27 mouse cellular contexts compared by ENCODE assay signal in genomic region chr1:87910428-87910827, GRCm38 (mm10). TPM values are rescaled to one million over a fixed set of nuclear protein-coding genes. Genes with fewer than 3 reads are reported as not detected.
A peak's percentile ranks its signal among the peaks of the same experiment; 100 is the strongest.
DNase-seq lines count a peak whose midpoint lies in the region; ATAC-seq and TF ChIP-seq lines count a peak whose summit lies in the region.
"Had no signal": no experiment of that assay in that cellular context is flagged by ENCODE, and none has a peak within 500 bp of the region (broad histone marks: within the 10 kb centered on the region; RNA-seq: fewer than 3 reads in every experiment).

No protein-coding gene starts in this region.

- no peak overlapping the region for H3K9ac ChIP-seq in intestine, embryonic 15.5 days
- H3K9ac ChIP-seq in stomach, postnatal 0 days (ENCODE audit: low read length): no peak overlapping the region
- H3K9ac ChIP-seq: embryonic facial prominence, embryonic 12.5 days; embryonic facial prominence, embryonic 15.5 days; forebrain, postnatal 0 days; heart, embryonic 12.5 days; heart, embryonic 15.5 days; hindbrain, embryonic 14.5 days had no signal

- peaks cover 20% of the 10 kb centered on the region for H3K4me1 ChIP-seq in intestine, embryonic 15.5 days (replicated peaks)
- 0 out of 2 replicates have a peak, but pooled peaks cover 3% of the 10 kb centered on the region for H3K4me1 ChIP-seq in stomach, postnatal 0 days (replicated peaks; ENCODE audit: control insufficient read depth, insufficient read depth)
- no peaks in the 10 kb centered on the region for H3K4me1 ChIP-seq in midbrain, embryonic 10.5 days
- H3K4me1 ChIP-seq: embryonic facial prominence, embryonic 12.5 days had no signal

- H3K36me3 ChIP-seq in intestine, embryonic 15.5 days: no peaks in the 10 kb centered on the region
- peaks cover 2% of the 10 kb centered on the region; the same call in 1 of the 2 replicates for H3K36me3 ChIP-seq in stomach, postnatal 0 days (ENCODE audit: control insufficient read depth, insufficient read depth, low read length)
- H3K36me3 ChIP-seq in midbrain, embryonic 10.5 days: peaks cover 23% of the 10 kb centered on the region

- H3K4me2 ChIP-seq in intestine, embryonic 15.5 days (replicated peaks): no peak overlapping the region
- H3K4me2 ChIP-seq in stomach, postnatal 0 days (replicated peaks; ENCODE audit: low read depth): no peak overlapping the region
- H3K4me2 ChIP-seq: embryonic facial prominence, embryonic 12.5 days; embryonic facial prominence, embryonic 15.5 days; heart, embryonic 12.5 days; heart, embryonic 15.5 days; hindbrain, embryonic 14.5 days had no signal

- H3K4me3 ChIP-seq in intestine, embryonic 15.5 days (replicated peaks): no peak overlapping the region
- no peak overlapping the region for H3K4me3 ChIP-seq in stomach, postnatal 0 days (ENCODE audit: low read depth, low read length)
- H3K4me3 ChIP-seq in midbrain, embryonic 10.5 days: no peak overlapping the region
- H3K4me3 ChIP-seq: embryonic facial prominence, embryonic 12.5 days; embryonic facial prominence, embryonic 15.5 days; gastrocnemius, adult 2 months; heart, embryonic 12.5 days; heart, embryonic 15.5 days had no signal

- peak; percentile 79 for ATAC-seq in intestine, embryonic 15.5 days
- 0 out of 2 replicates have a peak, but pooled peaks have one; percentile 50 for ATAC-seq in stomach, postnatal 0 days (ENCODE audit: low FRiP score, low TSS enrichment)
- ATAC-seq: activated CD4-positive, CD25-positive, alpha-beta regulatory T cell, adult 4 months; CD4-positive, CD25-positive, alpha-beta regulatory T cell, adult 4 months; forebrain, embryonic 14.5 days; hindbrain, postnatal 0 days had no signal

- no peak for TF ChIP-seq CTCF in stomach, postnatal 0 days (IDR thresholded peaks at IDR 0.05; ENCODE audit: low read depth)

- WGBS in intestine, embryonic 15.5 days: 75% methylated on average over 1 of the region's 1 CpGs
- WGBS in stomach, postnatal 0 days: 61% methylated on average over 1 of the region's 1 CpGs
- 76% methylated on average over 1 of the region's 1 CpGs for WGBS in midbrain, embryonic 10.5 days

- no peaks in the 10 kb centered on the region for H3K9me3 ChIP-seq in intestine, embryonic 15.5 days
- H3K9me3 ChIP-seq in stomach, postnatal 0 days (ENCODE audit: control insufficient read depth, low read length): no peaks in the 10 kb centered on the region
- no peaks in the 10 kb centered on the region for H3K9me3 ChIP-seq in midbrain, embryonic 10.5 days (replicated peaks)
- H3K9me3 ChIP-seq: embryonic facial prominence, embryonic 12.5 days; embryonic facial prominence, embryonic 15.5 days; heart, embryonic 12.5 days; heart, embryonic 15.5 days had no signal

- no peaks in the 10 kb centered on the region for H3K27me3 ChIP-seq in intestine, embryonic 15.5 days (replicated peaks)
- H3K27me3 ChIP-seq in stomach, postnatal 0 days (ENCODE audit: control insufficient read depth, insufficient read depth, low read length): no peaks in the 10 kb centered on the region
- no peaks in the 10 kb centered on the region for H3K27me3 ChIP-seq in midbrain, embryonic 10.5 days (ENCODE audit: low read depth, poor library complexity, severe bottlenecking)
- H3K27me3 ChIP-seq: embryonic facial prominence, embryonic 12.5 days; embryonic facial prominence, embryonic 15.5 days; heart, embryonic 12.5 days; heart, embryonic 15.5 days had no signal

- no peak for TF ChIP-seq EP300 in stomach, postnatal 0 days (optimal IDR thresholded peaks at IDR 0.05)

- H3K27ac ChIP-seq in intestine, embryonic 15.5 days: no peak overlapping the region
- H3K27ac ChIP-seq in stomach, postnatal 0 days (replicated peaks): no peak overlapping the region
- no peak overlapping the region for H3K27ac ChIP-seq in midbrain, embryonic 10.5 days (replicated peaks)
- H3K27ac ChIP-seq: embryonic facial prominence, embryonic 12.5 days; embryonic facial prominence, embryonic 15.5 days; gastrocnemius, adult 2 months; heart, embryonic 15.5 days; hindbrain, embryonic 14.5 days; hindbrain, postnatal 0 days had no signal

- DNase-seq in kidney, adult 9 months: peak; percentile 28
- no peak for DNase-seq in kidney, adult 11 months
- peak; percentile 60 for DNase-seq in 416B (ENCODE audit: low read depth)
- DNase-seq in stomach, postnatal 0 days (ENCODE audit: low spot score): no peak
- no peak for DNase-seq in midbrain, embryonic 10.5 days (ENCODE audit: low spot score)
- no peak for DNase-seq in c-Kit-positive CD71-positive TER-119-positive erythroid progenitor cells, embryonic 14.5 days (ENCODE audit: low spot score)
- DNase-seq: adrenal gland, adult 8-10 months; adrenal gland, postnatal 25 days; cerebellum, adult 18-20 months; cerebellum, adult 9-10 months; cerebellum, postnatal 14 days; forebrain, postnatal 0 days; gastrocnemius, adult 2 months; gastrocnemius, postnatal 14 days; heart, adult 18-20 months; heart, postnatal 10 days; heart, postnatal 4 days had no signal

RNA-seq across cellular contexts. Expression of gene Dgkd, which starts 57.3 kb away (rescaled TPM):
- polyA plus RNA-seq in intestine, embryonic 15.5 days (2015; fragmentation: Nextera tagmentation; extraction: Ambion mirVana): 28.2 and 31.8 TPM in 2 replicates
- 8.7 and 9.5 TPM in 2 replicates for polyA plus RNA-seq in stomach, postnatal 0 days (2015; fragmentation: Nextera tagmentation; extraction: Ambion mirVana)
- 37.8 and 41.6 TPM in 2 replicates for polyA plus RNA-seq in midbrain, embryonic 10.5 days (2016; fragmentation: Nextera tagmentation; extraction: Ambion mirVana)

Comparison
In these comparisons a context has a peak if more than half of its experiments do, and no peak if none do; other contexts are left out.
1. DNase-seq: peak in kidney, adult 9 months (single experiment) and 416B (single experiment); none in kidney, adult 11 months (single experiment), stomach, postnatal 0 days (single experiment), midbrain, embryonic 10.5 days (single experiment) and c-Kit-positive CD71-positive TER-119-positive erythroid progenitor cells, embryonic 14.5 days (single experiment).